13 mouse cellular contexts compared by ENCODE assay signal in genomic region chr11:102107732-102108131, GRCm38 (mm10). TPM values are rescaled to one million over a fixed set of nuclear protein-coding genes. Genes with fewer than 3 reads are reported as not detected.
DNase-seq lines count a peak whose midpoint lies in the region; ATAC-seq and TF ChIP-seq lines count a peak whose summit lies in the region.
"Had no signal": no experiment of that assay in that cellular context is flagged by ENCODE, and none has a peak within 500 bp of the region (broad histone marks: within the 10 kb centered on the region; RNA-seq: fewer than 3 reads in every experiment).

Pyy (minus strand) TSS chr11:102107832.

- H3K4me2 ChIP-seq in forebrain, postnatal 0 days (ENCODE audit: low read depth), result no peak within 1 kb of the TSS
- peak within 1 kb of the TSS; percentile 43 for H3K4me2 ChIP-seq in kidney, embryonic 16.5 days (replicated peaks; ENCODE audit: low read depth, low read length)

- H3K36me3 ChIP-seq in forebrain, embryonic 10.5 days (replicated peaks), result no peaks in the 10 kb centered on the region
- H3K36me3 ChIP-seq in forebrain, postnatal 0 days (ENCODE audit: insufficient read depth), result no peaks in the 10 kb centered on the region
- no peaks in the 10 kb centered on the region for H3K36me3 ChIP-seq in kidney, embryonic 16.5 days (ENCODE audit: insufficient read depth, low read length)
- no peaks in the 10 kb centered on the region for H3K36me3 ChIP-seq in ES-E14 (ENCODE audit: control insufficient read depth, insufficient read depth, low read length, poor library complexity, severe bottlenecking)
- no peaks in the 10 kb centered on the region for H3K36me3 ChIP-seq in limb, embryonic 10.5 days

- peaks cover 74% of the 10 kb centered on the region for H3K27me3 ChIP-seq in forebrain, embryonic 10.5 days (ENCODE audit: poor library complexity, severe bottlenecking)
- peaks cover 39% of the 10 kb centered on the region for H3K27me3 ChIP-seq in forebrain, postnatal 0 days (ENCODE audit: insufficient read depth, low read length)
- H3K27me3 ChIP-seq in kidney, embryonic 16.5 days (ENCODE audit: insufficient read depth, low read length), result peaks cover 54% of the 10 kb centered on the region
- H3K27me3 ChIP-seq in limb, embryonic 10.5 days (ENCODE audit: low read depth, poor library complexity, severe bottlenecking), result peaks cover 83% of the 10 kb centered on the region

- H3K4me1 ChIP-seq in forebrain, embryonic 10.5 days, result peaks cover 19% of the 10 kb centered on the region
- no peaks in the 10 kb centered on the region for H3K4me1 ChIP-seq in forebrain, postnatal 0 days (ENCODE audit: insufficient read depth)
- H3K4me1 ChIP-seq in kidney, embryonic 16.5 days (ENCODE audit: insufficient read depth, low read length), result no peaks in the 10 kb centered on the region
- peaks cover 1 to 3% of the 10 kb centered on the region in 2 experiments; a peak in 2 of 4 replicates for H3K4me1 ChIP-seq in ES-E14 (ENCODE audit: control insufficient read depth in 2 of 2, insufficient read depth in 2 of 2, low read length in 2 of 2, poor library complexity in 1 of 2)
- peaks cover 12% of the 10 kb centered on the region for H3K4me1 ChIP-seq in limb, embryonic 10.5 days

- ATAC-seq in forebrain, postnatal 0 days, result no peak
- no peak for ATAC-seq in kidney, embryonic 16.5 days (ENCODE audit: low FRiP score, low TSS enrichment)

- no peak for DNase-seq in forebrain, embryonic 10.5 days (ENCODE audit: extremely low spot score, low spot score)
- DNase-seq in forebrain, postnatal 0 days, result no peak
- no peak for DNase-seq in kidney, postnatal 36 days
- no peak for DNase-seq in ES-E14 (ENCODE audit: low read depth, low spot score)
- no peak for DNase-seq in limb, embryonic 10.5 days (ENCODE audit: low spot score)
- DNase-seq in MN1 (ENCODE audit: low spot score), result no peak
- DNase-seq in adrenal gland, postnatal 14 days, result no peak
- DNase-seq: adrenal gland, adult 2 months had no signal

- H3K9me3 ChIP-seq in forebrain, embryonic 10.5 days, result no peaks in the 10 kb centered on the region
- no peaks in the 10 kb centered on the region for H3K9me3 ChIP-seq in forebrain, postnatal 0 days (ENCODE audit: low read length)
- no peaks in the 10 kb centered on the region for H3K9me3 ChIP-seq in kidney, embryonic 16.5 days (ENCODE audit: low read length)
- H3K9me3 ChIP-seq in ES-E14 (ENCODE audit: control insufficient read depth, insufficient read depth, low read depth, low read length), result no peaks in the 10 kb centered on the region
- no peaks in the 10 kb centered on the region for H3K9me3 ChIP-seq in limb, embryonic 10.5 days (replicated peaks)

- in situ Hi-C loops in ES-E14 (cut with MboI; ENCODE audit: low sequenced_read_pairs in 2 of 2, unreplicated experiment in 2 of 2), result no loop called here

- H3K27ac ChIP-seq in forebrain, embryonic 10.5 days, result no peak within 1 kb of the TSS
- no peak within 1 kb of the TSS for H3K27ac ChIP-seq in forebrain, postnatal 0 days (ENCODE audit: low read depth, low read length)
- no peak within 1 kb of the TSS for H3K27ac ChIP-seq in kidney, embryonic 16.5 days (ENCODE audit: low read length)
- no peak within 1 kb of the TSS for H3K27ac ChIP-seq in ES-E14 (ENCODE audit: insufficient read depth, low read depth, low read length, poor library complexity, severe bottlenecking)
- no peak within 1 kb of the TSS for H3K27ac ChIP-seq in limb, embryonic 10.5 days
- H3K27ac ChIP-seq: layer of hippocampus, adult 2 months had no signal

- TF ChIP-seq CTCF in forebrain, postnatal 0 days (IDR thresholded peaks at IDR 0.05; ENCODE audit: low read depth), result no peak

- 13% methylated on average over 9 of the region's 9 CpGs for WGBS in forebrain, embryonic 10.5 days
- 9% methylated on average over 9 of the region's 9 CpGs for WGBS in forebrain, postnatal 0 days
- WGBS in kidney, embryonic 16.5 days, result 7% methylated on average over 9 of the region's 9 CpGs
- 18% methylated on average over 9 of the region's 9 CpGs for WGBS in limb, embryonic 10.5 days

- no peak within 1 kb of the TSS for H3K9ac ChIP-seq in forebrain, postnatal 0 days
- H3K9ac ChIP-seq in kidney, embryonic 16.5 days (replicated peaks; ENCODE audit: low read length), result no peak within 1 kb of the TSS
- peak within 1 kb of the TSS; percentile 16; the same call in 1 of the 2 replicates for H3K9ac ChIP-seq in ES-E14 (ENCODE audit: insufficient read depth, low read depth, low read length, poor library complexity, severe bottlenecking)

- H3K4me3 ChIP-seq in forebrain, embryonic 10.5 days, result peak within 1 kb of the TSS; percentile 20; the same call in 1 of the 2 replicates
- H3K4me3 ChIP-seq in forebrain, postnatal 0 days (ENCODE audit: low read depth, low read length), result no peak within 1 kb of the TSS
- peak within 1 kb of the TSS; percentile 22 for H3K4me3 ChIP-seq in kidney, embryonic 16.5 days (ENCODE audit: low read length)
- peak within 1 kb of the TSS; percentile 38 to 57; a peak in 3 of 4 replicates for H3K4me3 ChIP-seq in ES-E14 (ENCODE audit: insufficient read depth in 1 of 2, low read depth in 1 of 2, low read length in 2 of 2, poor library complexity in 1 of 2, severe bottlenecking in 1 of 2)
- H3K4me3 ChIP-seq in limb, embryonic 10.5 days, result peak within 1 kb of the TSS; percentile 20; the same call in 1 of the 2 replicates
- H3K4me3 ChIP-seq: layer of hippocampus, adult 2 months had no signal

TF ChIP-seq in ES-E14, 5 proteins besides CTCF, POLR2A, EP300 and RAD21:
- TF ChIP-seq ZNF384 (IDR thresholded peaks at IDR 0.05; ENCODE audit: low read depth, low read length) (no peak), CHD2 (IDR thresholded peaks at IDR 0.05; ENCODE audit: low read depth, low read length) (no peak), ZC3H11A (IDR thresholded peaks at IDR 0.05; ENCODE audit: borderline replicate concordance, low read depth, low read length) (no peak), MAFK (IDR thresholded peaks at IDR 0.05; ENCODE audit: insufficient read depth, low read depth, low read length) (no peak), HCFC1 (IDR thresholded peaks at IDR 0.05; ENCODE audit: borderline replicate concordance, insufficient read depth, low read length) (no peak)

RNA-seq across cellular contexts. Expression of gene Pyy, which starts in this region (rescaled TPM):
- polyA plus RNA-seq in forebrain, embryonic 10.5 days (2016; fragmentation: Nextera tagmentation; extraction: Ambion mirVana), result not detected in 2 replicates
- not detected in 2 replicates for total RNA-seq in forebrain, postnatal 0 days (2014; rRNA removed)
- polyA plus RNA-seq in forebrain, postnatal 0 days (2015; fragmentation: Nextera tagmentation; extraction: Ambion mirVana), result not detected in 2 replicates
- not detected in 2 replicates for polyA plus RNA-seq in kidney, embryonic 16.5 days (2015; fragmentation: Nextera tagmentation; extraction: Ambion mirVana)
- 0.49 and 2.1 TPM in 2 replicates for total RNA-seq in ES-E14 (2012; rRNA removed)
- polyA plus RNA-seq in limb, embryonic 10.5 days (2016; fragmentation: Nextera tagmentation; extraction: Ambion mirVana), result not detected in 2 replicates
- not detected in 2 replicates for total RNA-seq in adrenal gland, postnatal 14 days (2021)
- total RNA-seq: adrenal gland, adult 2 months; layer of hippocampus, adult 2 months; left cerebral cortex, postnatal 36 days had no signal
- polyA plus RNA-seq: adrenal gland, adult 2 months; heart, embryonic 16.5 days; neural tube, embryonic 14.5 days had no signal
